Mouse (Mus musculus): ENCODE measurements around the gene Prr36. TPM values are rescaled to one million over a fixed set of nuclear protein-coding genes. Genes with fewer than 3 reads are reported as not detected.

The Prr36 gene
- 0.05 and 0.21 TPM in 2 replicates for polyA plus RNA-seq (2012; rRNA removed; ENCODE audit: low replicate concordance)

GRCm38 (mm10) chr8:4216791-4217621 lies at the start of gene Prr36:
TSS of gene Prr36 (minus strand) at chr8:4217459.

GRCm38 (mm10) chr8:4259125-4259804 lies 42.0 kb upstream of the Prr36 start, which contains the start of gene Ctxn1:
TSS of gene Ctxn1 (minus strand) at chr8:4259274.

GRCm38 (mm10) chr8:4252934-4253841 lies 35.9 kb upstream of the Prr36 start, which contains the start of gene Snapc2:
TSS of gene Snapc2 (plus strand) at chr8:4253080.

GRCm38 (mm10) chr8:4247951-4248540 lies 30.8 kb upstream of the Prr36 start, which contains the start of gene Tgfbr3l:
TSS of gene Tgfbr3l (plus strand) at chr8:4248214.

DNA sequence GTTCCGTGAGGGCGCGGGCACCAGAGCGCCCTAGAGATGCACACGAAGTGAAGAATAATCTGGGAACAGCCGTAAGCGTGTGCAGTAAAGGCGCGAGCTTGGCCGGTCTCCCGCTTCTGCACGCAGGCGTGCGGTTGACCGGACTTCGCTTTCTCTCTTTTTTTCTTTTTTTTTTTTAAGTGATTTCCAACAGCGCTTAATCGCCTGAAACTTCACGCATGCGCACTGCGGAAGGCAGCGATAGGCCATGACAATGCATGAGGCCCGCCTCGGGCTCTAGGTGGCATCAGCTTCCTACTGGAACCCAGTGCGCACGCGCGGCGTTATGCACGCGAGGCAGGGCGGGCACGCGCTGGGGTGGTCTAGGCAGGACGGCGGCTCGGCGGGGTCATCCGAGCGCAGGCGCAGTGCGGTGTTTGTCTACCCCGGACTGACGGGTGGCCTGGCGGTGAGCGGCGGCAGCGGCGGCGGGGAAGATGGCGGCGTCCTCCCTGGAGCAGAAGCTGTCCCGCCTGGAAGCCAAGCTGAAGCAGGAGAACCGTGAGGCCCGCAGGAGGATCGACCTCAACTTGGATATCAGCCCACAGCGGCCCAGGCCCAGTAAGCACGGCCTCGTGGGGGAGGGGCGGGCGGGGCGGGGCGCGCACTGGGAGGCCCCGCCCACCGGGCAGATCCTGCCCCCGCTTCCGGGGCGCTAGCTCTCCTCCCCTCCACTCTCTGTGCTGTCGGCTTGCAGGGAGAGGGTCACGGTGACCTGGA lies 21.4 kb upstream of the Prr36 start, which contains the start of the genes Map2k7 and Gm49320:
Map2k7 (plus strand) TSS at position 307 of the 759 bp plus-strand sequence.
Gm49320 (plus strand) TSS at position 432 of the 759 bp plus-strand sequence.

GRCm38 (mm10) chr8:4226739-4227347 lies 9.6 kb upstream of the Prr36 start, which contains the start of gene Lrrc8e:
TSS of gene Lrrc8e (plus strand) at chr8:4226827.

DNA sequence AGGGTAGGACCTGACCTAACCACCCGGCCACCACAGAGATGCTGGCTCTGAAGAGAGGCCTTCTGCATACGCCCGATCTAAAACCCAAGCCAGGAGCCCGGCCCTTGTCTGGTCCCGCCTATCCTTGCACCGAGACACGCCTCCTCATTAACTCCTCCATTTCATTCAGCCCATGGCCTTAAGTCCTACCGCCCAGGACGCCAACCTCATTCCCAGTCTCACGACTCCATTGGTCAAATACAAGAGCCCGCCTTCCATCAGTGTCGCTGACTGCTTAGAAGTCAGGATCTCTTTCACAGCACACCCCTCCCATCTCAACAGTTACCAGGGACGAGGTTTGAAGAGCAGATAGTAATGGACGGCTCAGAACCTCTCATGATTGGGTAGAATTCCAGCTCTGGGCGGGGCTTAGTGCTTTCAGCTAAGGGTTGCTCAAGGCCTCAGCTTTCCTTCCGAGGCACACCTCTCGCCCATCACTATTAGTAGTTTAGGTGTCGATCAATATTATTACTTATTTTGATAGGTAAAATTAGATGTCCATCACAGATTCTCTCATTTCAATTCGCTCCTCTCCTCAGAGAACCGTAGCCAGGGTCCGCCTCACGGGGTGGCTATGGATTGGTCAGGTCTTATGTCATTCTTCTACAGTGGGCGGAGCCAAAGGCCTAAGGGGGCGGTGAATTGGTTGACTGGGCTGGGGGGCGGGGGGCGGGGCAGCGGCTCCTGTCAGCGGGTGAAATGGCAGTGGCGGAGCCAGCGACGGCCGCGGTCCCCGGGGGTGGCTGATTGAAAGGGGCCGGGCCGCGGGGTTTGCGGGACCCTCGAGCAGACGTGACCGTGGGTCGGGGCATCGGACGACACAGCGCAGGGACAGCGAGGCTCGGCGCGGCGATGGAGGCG lies 51.2 kb downstream of the Prr36 start, which contains the start of gene Evi5l:
Evi5l (plus strand) TSS at position 716 of the 900 bp plus-strand sequence.

Other genes with a start within 250 kb of the Prr36 start
- 0.61 TPM in 1 of 2 replicates, not detected in the other for gene Cd209f, start 111.6 kb downstream of the Prr36 start, polyA plus RNA-seq (2012; rRNA removed; ENCODE audit: low replicate concordance)
- gene Cd209g, start 83.4 kb downstream of the Prr36 start, polyA plus RNA-seq (2012; rRNA removed; ENCODE audit: low replicate concordance) = 0.26 and 0.29 TPM in 2 replicates
- 3.0 and 4.0 TPM in 2 replicates for gene Evi5l, start 50.9 kb downstream of the Prr36 start, polyA plus RNA-seq (2012; rRNA removed; ENCODE audit: low replicate concordance)
- gene Lrrc8e, start 9.4 kb upstream of the Prr36 start, polyA plus RNA-seq (2012; rRNA removed; ENCODE audit: low replicate concordance) = 0.13 and 0.53 TPM in 2 replicates
- 10.3 and 33.8 TPM in 2 replicates for gene Map2k7, start 21.3 kb upstream of the Prr36 start, polyA plus RNA-seq (2012; rRNA removed; ENCODE audit: low replicate concordance)
- 0.59 and 0.61 TPM in 2 replicates for gene Gm49320, start 21.4 kb upstream of the Prr36 start, polyA plus RNA-seq (2012; rRNA removed; ENCODE audit: low replicate concordance)
- gene Tgfbr3l, start 30.8 kb upstream of the Prr36 start, polyA plus RNA-seq (2012; rRNA removed; ENCODE audit: low replicate concordance) = 22.7 and 101 TPM in 2 replicates
- gene Snapc2, start 35.6 kb upstream of the Prr36 start, polyA plus RNA-seq (2012; rRNA removed; ENCODE audit: low replicate concordance) = 19.2 and 28.2 TPM in 2 replicates
- gene Ctxn1, start 41.8 kb upstream of the Prr36 start, polyA plus RNA-seq (2012; rRNA removed; ENCODE audit: low replicate concordance) = 13.0 and 16.8 TPM in 2 replicates
- 39.8 and 59.7 TPM in 2 replicates for gene Timm44, start 58.5 kb upstream of the Prr36 start, polyA plus RNA-seq (2012; rRNA removed; ENCODE audit: low replicate concordance)
- 82.8 and 123 TPM in 2 replicates for gene Ccl25, start 107.8 kb upstream of the Prr36 start, polyA plus RNA-seq (2012; rRNA removed; ENCODE audit: low replicate concordance)
- 16.9 and 17.9 TPM in 2 replicates for gene Elavl1, start 108.0 kb upstream of the Prr36 start, polyA plus RNA-seq (2012; rRNA removed; ENCODE audit: low replicate concordance)

Data from duodenum, adult 2 months (tissue).